Mouse (Mus musculus): ENCODE results near the gene Acin1. TPM values are rescaled to one million over a fixed set of nuclear protein-coding genes. Genes with fewer than 3 reads are reported as not detected.

Acin1 gene
- polyA plus RNA-seq, 1 experiment from 2014 or later, result 119 TPM

DNA sequence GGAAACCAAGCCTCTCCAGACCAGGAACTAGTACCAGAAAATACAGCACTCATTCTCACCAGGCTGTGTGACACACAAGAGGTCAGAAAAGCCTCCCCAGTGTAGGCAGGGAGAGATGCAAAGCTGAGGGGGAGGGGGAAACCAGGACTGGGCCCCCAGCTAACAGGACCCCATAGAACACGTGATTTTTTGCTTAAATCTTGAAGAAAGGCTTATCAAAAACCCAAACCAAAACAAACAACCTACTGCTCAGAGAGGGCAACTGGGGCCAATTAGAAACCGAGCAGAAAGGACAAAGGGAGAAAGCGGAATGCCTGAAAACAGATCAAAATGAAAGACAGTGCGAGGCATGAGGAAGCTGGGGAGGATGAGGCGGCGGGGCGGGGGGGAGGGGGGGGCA is 33.9 kb downstream of the Acin1 start:
- 2% methylated on average over 7 of the region's 7 CpGs for WGBS
- Histone ChIP-seq H3K36me3 (peaks cover 63% of the 10 kb centered on the region), H3K27ac (peak overlapping the region; percentile 69; the same call in 1 of the 2 replicates)

DNA sequence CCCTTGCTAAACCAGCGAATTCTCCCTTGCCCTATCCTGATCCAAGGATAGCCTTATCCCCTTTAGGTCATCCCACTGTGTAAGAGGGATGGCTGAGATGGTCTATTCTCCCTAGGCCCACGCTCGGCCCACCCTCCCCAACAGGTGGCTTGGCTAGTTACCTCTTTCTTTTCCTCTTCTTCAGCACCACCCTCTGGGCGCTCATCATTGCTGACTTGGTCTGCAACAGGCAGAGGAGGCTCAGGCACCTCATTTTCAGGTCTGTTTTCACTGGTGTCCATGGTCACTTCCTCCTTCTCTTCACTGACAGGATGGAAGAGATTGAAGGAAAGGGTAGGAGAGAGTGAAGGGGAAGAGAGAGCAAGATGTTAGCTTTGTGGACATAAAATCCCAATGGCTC is 35.2 kb downstream of the Acin1 start:
- peak overlapping the region; percentile 57; the same call in 1 of the 2 replicates for H3K4me2 ChIP-seq

More for the DNA sequence above, 33.9 kb downstream of the Acin1 start:
- Histone ChIP-seq H3K4me2 (peak overlapping the region; percentile 57), H3K9ac (peak overlapping the region; percentile 76), H3K27me3 (no peaks in the 10 kb centered on the region), H3K9me3 (no peaks in the 10 kb centered on the region), H3K4me3 (peak overlapping the region; percentile 66), H3K4me1 (peaks cover 32% of the 10 kb centered on the region)
- ATAC-seq (ENCODE audit: borderline replicate concordance, extremely low read depth, low FRiP score, low TSS enrichment), result no peak

DNA sequence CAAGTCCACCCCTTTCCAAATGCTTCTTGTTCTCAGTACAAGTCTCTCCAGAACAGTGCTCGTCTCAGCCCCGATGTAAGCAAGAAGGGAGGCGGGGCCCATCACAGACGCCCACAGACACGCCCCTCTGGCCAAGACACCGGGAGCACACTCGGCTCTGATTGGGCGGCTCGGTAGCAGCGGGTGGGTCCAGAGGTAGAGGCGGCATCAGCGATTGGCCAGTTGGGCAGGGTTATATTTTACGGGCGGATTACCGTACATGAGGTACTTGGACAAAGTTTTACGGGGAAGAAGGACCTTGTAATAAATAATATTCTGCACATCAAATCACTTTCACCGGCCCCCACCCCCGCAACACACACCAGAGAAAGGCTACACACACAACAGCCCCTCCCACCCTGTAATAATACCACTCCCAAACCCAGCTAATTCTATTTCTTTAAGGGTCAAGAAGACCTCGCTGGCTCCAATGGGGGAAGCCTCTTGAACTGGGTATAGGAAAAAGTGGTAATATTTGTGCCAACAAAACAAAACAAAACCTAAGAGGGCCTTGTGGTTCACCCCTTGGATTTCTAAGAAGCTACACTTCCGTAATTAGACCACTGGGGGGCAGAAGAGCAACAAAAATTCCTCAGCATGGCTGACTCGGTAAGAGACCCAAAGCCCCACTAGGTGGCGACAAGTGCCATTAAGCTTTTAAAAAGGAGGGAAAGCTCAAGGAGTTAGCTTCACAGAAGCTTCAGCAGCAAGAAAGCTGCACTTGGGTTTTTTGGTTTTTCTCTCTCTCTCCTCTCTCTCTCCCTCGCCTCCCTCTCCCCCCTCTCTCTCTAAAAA is 35.9 kb downstream of the Acin1 start:
- peak overlapping the region; percentile 58; the same call in 1 of the 2 replicates for H3K27ac ChIP-seq
- peaks cover 37% of the 10 kb centered on the region for H3K4me1 ChIP-seq
- H3K27me3 ChIP-seq, result no peaks in the 10 kb centered on the region
- no peak overlapping the region for H3K9ac ChIP-seq
- H3K4me2 ChIP-seq, result no peak overlapping the region
- no peak overlapping the region for H3K4me3 ChIP-seq
- H3K36me3 ChIP-seq, result peaks cover 63% of the 10 kb centered on the region
- 56% methylated on average over 23 of the region's 23 CpGs for whole genome bisulfite sequencing
- ATAC-seq (ENCODE audit: borderline replicate concordance, extremely low read depth, low FRiP score, low TSS enrichment), result peak; percentile 53; the same call in 1 of the 2 replicates
- H3K9me3 ChIP-seq, result no peaks in the 10 kb centered on the region

More for the DNA sequence above, 35.2 kb downstream of the Acin1 start:
- peak overlapping the region; percentile 25; the same call in 1 of the 2 replicates for H3K9ac ChIP-seq
- 77% methylated on average over 4 of the region's 4 CpGs for WGBS
- H3K4me3 ChIP-seq, result no peak overlapping the region
- no peaks in the 10 kb centered on the region for H3K27me3 ChIP-seq
- ATAC-seq (ENCODE audit: borderline replicate concordance, extremely low read depth, low FRiP score, low TSS enrichment), result no peak; the same call in 1 of the 2 replicates
- H3K36me3 ChIP-seq, result peaks cover 63% of the 10 kb centered on the region
- H3K27ac ChIP-seq, result peak overlapping the region; percentile 69; the same call in 1 of the 2 replicates
- H3K9me3 ChIP-seq, result no peaks in the 10 kb centered on the region
- peaks cover 34% of the 10 kb centered on the region for H3K4me1 ChIP-seq

DNA sequence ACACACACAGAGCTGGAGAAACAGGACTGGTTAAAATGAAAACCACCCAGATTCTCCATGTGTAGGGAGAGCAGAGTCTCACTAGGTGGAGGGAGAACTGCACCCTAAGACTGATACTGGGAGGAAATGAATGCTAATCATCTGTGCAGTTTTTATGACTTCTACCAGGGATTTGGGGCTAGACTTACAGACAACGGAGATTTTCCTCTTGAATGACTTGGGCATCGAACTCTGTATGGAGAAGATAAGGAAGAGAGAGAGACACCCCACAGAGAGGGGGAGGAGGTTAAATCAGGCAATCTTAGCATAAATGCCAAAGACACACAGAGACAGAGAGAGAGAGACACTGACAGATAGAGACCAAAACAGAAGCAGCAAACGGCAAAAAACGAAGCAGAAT is 38.8 kb downstream of the Acin1 start:
- Histone ChIP-seq H3K9ac (no peak overlapping the region), H3K36me3 (peaks cover 87% of the 10 kb centered on the region), H3K4me2 (no peak overlapping the region), H3K4me1 (peaks cover 30% of the 10 kb centered on the region), H3K27ac (no peak overlapping the region), H3K27me3 (no peaks in the 10 kb centered on the region), H3K9me3 (no peaks in the 10 kb centered on the region), H3K4me3 (no peak overlapping the region)
- ATAC-seq (ENCODE audit: borderline replicate concordance, extremely low read depth, low FRiP score, low TSS enrichment), result no peak
- 78% methylated on average over 4 of the region's 4 CpGs for WGBS

DNA sequence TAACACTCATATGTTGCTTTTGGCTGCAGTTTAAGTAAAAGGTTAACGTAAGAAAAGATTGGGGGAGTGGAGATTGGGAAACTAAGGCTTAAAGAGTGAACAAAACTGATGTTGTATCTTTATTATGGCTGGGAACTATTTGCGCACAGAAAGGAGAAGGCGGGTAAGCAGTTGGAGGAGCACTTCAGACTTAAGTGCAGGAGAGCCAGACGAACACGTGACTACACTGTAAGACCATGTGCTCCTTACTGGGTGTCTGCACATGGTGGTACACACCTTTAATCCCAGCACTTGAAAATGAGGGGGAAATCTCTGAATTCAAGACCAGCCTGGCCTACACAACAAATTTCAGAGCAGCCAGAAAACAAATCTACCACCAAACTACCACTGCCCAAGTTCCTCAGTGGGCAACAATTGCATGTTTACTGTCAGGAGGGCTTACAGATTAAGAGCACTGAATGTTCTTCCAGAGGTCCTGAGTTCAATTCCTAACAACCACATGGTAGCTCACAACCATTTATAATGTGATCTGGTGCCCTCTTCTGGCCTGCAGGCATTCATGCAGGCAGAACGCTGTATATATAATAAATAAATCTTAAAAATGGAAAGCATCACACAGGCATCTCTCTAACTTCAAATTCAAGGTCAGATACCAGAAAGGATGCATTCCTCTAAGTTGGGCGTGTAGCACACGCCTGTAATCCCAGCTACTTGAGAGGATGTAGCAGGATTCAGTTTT is 39.7 kb downstream of the Acin1 start:
- no peaks in the 10 kb centered on the region for H3K27me3 ChIP-seq
- H3K4me3 ChIP-seq, result no peak overlapping the region
- H3K4me2 ChIP-seq, result no peak overlapping the region
- peaks cover 94% of the 10 kb centered on the region for H3K36me3 ChIP-seq
- no peaks in the 10 kb centered on the region for H3K9me3 ChIP-seq
- H3K27ac ChIP-seq, result no peak overlapping the region
- ATAC-seq (ENCODE audit: borderline replicate concordance, extremely low read depth, low FRiP score, low TSS enrichment), result no peak
- H3K4me1 ChIP-seq, result peaks cover 22% of the 10 kb centered on the region
- H3K9ac ChIP-seq, result no peak overlapping the region
- WGBS, result 72% methylated on average over 8 of the region's 8 CpGs

DNA sequence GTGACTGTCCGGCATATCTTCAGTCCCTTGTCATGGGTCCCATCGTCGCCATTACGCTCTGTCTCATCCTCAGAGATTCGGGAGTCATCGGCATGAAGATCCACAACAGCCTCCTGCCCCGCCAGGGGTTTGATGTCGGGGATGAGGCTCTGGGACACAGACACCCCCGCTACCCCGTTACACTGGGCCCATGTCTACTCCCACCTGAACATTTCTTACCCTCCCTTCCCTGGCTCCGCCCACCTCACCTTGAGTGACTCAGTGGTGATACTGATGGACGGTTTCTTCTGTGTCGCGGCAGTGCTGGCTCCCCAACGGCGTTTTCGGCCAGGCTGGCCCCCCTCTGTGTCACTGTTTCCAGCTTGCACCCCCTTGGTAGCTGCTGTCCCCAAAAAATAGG is 40.3 kb downstream of the Acin1 start:
- Histone ChIP-seq H3K9me3 (no peaks in the 10 kb centered on the region), H3K27ac (no peak overlapping the region), H3K4me2 (no peak overlapping the region), H3K27me3 (no peaks in the 10 kb centered on the region), H3K9ac (no peak overlapping the region), H3K4me1 (peaks cover 17% of the 10 kb centered on the region), H3K36me3 (peaks cover 89% of the 10 kb centered on the region), H3K4me3 (no peak overlapping the region)
- ATAC-seq (ENCODE audit: borderline replicate concordance, extremely low read depth, low FRiP score, low TSS enrichment), result no peak
- 89% methylated on average over 17 of the region's 17 CpGs for WGBS

DNA sequence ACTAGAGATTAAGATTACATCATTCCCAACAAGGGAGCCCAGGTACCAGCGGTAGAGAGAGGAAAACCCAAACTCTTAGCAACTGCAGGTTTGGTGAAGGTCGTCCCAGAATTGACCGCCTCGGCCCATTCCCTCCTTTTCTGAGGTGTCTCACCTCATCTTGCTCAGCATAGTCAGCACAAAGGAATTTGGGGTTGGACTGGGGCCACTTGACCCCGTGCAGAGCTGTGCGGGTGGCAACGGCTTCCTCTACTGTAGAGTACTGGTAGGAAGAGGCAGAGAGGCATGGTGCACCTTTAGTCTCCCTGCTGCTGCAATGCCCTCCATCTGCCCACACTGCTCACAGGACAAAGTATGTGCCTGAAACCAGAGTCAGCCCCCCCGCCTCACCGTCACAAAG is 42.4 kb downstream of the Acin1 start:
- Histone ChIP-seq H3K27ac (no peak overlapping the region), H3K36me3 (peaks cover 69% of the 10 kb centered on the region), H3K27me3 (no peaks in the 10 kb centered on the region)

DNA sequence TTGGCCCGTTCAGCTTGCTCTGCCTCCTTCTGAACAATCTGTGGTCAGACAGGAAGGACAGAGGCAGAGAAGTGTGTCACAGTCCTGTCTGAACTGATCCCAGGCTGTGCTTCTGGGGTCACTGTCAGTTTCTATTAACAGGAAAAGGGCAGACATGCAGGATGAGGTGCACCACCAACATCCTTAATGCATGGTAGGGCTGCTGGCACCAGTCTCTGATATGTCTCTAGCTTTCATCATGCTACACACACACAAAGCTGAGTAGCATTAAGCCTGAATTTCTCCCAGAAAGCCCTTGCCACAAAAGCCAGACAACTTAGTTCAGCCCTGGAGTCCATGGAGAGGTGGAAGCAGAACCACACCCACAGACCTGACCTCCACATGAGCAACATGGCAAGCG is 43.7 kb downstream of the Acin1 start:
- peaks cover 20% of the 10 kb centered on the region for H3K4me1 ChIP-seq
- H3K4me3 ChIP-seq, result no peak overlapping the region
- peaks cover 58% of the 10 kb centered on the region for H3K36me3 ChIP-seq
- no peaks in the 10 kb centered on the region for H3K9me3 ChIP-seq
- ATAC-seq (ENCODE audit: borderline replicate concordance, extremely low read depth, low FRiP score, low TSS enrichment), result no peak
- no peak overlapping the region for H3K9ac ChIP-seq
- WGBS, result 85% methylated on average over 2 of the region's 2 CpGs
- H3K27me3 ChIP-seq, result no peaks in the 10 kb centered on the region
- no peak overlapping the region for H3K4me2 ChIP-seq
- H3K27ac ChIP-seq, result no peak overlapping the region

More for the DNA sequence above, 42.4 kb downstream of the Acin1 start:
- peaks cover 25% of the 10 kb centered on the region for H3K4me1 ChIP-seq
- no peak overlapping the region; the same call in 1 of the 2 replicates for H3K9ac ChIP-seq
- ATAC-seq (ENCODE audit: borderline replicate concordance, extremely low read depth, low FRiP score, low TSS enrichment), result no peak
- H3K9me3 ChIP-seq, result no peaks in the 10 kb centered on the region
- 75% methylated on average over 9 of the region's 9 CpGs for WGBS
- H3K4me3 ChIP-seq, result no peak overlapping the region
- H3K4me2 ChIP-seq, result no peak overlapping the region

DNA sequence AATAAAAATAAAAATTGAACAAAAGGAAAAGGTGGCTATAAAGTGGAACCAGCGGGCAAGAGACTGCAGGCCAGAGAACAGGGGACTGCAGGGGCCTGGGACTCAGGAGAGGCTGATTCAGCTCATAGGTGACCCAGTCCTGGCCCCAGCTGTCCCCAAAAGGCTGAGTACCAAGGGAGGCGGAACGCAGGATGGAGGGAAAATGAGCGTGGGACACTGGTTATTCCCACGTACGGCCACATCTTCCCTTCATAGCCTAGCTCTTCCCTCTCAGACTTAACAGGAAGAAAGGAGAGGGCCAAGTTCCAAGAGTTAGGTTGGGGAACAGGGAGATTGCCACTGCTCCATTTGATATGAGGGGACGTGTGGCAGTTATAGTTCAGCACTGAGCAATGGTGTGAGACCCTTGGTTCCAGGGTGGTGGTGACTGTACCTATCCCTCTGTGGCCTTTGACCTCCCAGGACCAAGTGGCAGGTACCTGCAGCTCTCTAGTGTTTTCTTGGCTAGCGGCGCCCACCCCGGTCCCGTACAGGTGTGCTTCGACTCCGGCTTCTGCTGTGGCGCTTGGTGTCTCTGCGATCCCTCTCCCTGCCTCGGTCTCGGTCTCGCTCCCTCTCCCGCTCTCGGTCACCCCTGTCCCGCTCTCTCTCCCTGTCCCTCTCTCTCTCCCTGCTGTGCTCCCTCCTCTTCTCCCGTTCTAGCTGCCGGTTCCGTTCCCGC is 44.3 kb downstream of the Acin1 start:
- Histone ChIP-seq H3K36me3 (peaks cover 52% of the 10 kb centered on the region), H3K9me3 (no peaks in the 10 kb centered on the region), H3K27me3 (no peaks in the 10 kb centered on the region), H3K9ac (no peak overlapping the region), H3K4me2 (no peak overlapping the region), H3K27ac (no peak overlapping the region), H3K4me3 (no peak overlapping the region), H3K4me1 (peaks cover 20% of the 10 kb centered on the region)
- WGBS, result 79% methylated on average over 25 of the region's 25 CpGs
- ATAC-seq (ENCODE audit: borderline replicate concordance, extremely low read depth, low FRiP score, low TSS enrichment), result no peak

DNA sequence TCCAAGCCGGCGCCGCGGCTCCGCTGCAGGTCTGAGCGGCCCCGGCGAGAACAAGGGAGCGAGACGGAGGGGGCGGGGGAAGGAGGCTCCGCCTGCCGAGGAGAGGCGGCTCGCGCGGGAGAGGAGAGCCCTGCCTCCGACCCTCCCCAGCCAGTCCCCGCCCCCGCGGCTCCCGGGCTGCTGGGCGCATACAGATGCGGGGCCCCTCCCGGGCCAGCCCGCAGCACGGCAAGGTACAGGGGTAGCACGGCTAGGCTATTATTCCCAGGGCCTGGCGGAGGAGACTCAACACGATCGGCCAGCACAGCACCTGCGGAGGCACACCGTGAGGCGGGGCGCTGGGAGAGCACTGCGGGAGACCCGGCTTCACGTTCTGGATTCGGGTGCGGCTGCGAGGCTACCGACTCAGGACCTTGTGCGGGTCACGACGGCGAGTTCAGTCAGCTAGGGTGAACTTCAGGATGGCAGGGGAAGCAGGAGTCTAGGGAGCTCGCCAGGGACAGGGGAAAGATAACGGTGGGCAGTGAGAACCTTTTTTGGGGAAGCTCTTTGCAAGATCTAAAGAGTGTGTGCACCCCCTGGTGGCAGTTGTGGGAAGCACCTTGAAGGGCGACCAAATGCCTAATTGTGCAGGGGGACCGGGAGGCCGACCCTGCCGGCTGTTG is 45.3 kb downstream of the Acin1 start, which contains the start of gene Cdh24:
Gene Cdh24, minus strand, starts transcription at position 60 of the 665 bp plus-strand sequence.
- peaks cover 16% of the 10 kb centered on the region for H3K4me1 ChIP-seq
- peak within 1 kb of the TSS; percentile 65 for H3K27ac ChIP-seq
- no peaks in the 10 kb centered on the region for H3K9me3 ChIP-seq
- H3K4me2 ChIP-seq, result peak within 1 kb of the TSS; percentile 84
- no peaks in the 10 kb centered on the region for H3K27me3 ChIP-seq
- H3K36me3 ChIP-seq, result peaks cover 50% of the 10 kb centered on the region
- ATAC-seq (ENCODE audit: borderline replicate concordance, extremely low read depth, low FRiP score, low TSS enrichment), result peak; percentile 94
- peak within 1 kb of the TSS; percentile 69 for H3K4me3 ChIP-seq
- WGBS, result 1% methylated on average over 52 of the region's 52 CpGs
- H3K9ac ChIP-seq, result peak within 1 kb of the TSS; percentile 79

DNA sequence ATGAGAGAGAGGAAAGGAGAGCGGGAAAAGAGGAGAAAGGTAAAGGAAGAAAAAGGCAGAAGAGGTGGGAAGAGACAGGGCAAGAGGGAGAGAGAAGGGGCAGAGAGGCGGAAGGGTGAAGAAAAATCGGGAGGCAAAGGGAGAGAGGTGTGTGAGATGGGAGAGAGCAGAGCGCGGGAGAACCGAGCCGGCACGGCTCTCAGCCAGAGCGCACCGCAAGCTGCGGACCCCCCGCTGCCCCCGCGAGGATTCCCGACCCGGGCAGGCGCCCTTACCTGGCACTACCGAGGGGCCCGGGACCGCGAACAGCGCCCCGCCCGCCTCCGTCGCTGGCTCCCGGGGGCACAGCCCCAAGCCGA is 45.8 kb downstream of the Acin1 start, which contains the start of gene Gm17606:
Gene Gm17606, plus strand, starts transcription at position 7 of the 359 bp plus-strand sequence.
- Histone ChIP-seq H3K4me3 (peak within 1 kb of the TSS; percentile 69), H3K9me3 (no peaks in the 10 kb centered on the region), H3K27me3 (no peaks in the 10 kb centered on the region), H3K9ac (peak within 1 kb of the TSS; percentile 79), H3K4me2 (peak within 1 kb of the TSS; percentile 84), H3K36me3 (peaks cover 47% of the 10 kb centered on the region), H3K4me1 (peaks cover 15% of the 10 kb centered on the region), H3K27ac (peak within 1 kb of the TSS; percentile 65)
- WGBS, result 2% methylated on average over 28 of the region's 28 CpGs
- ATAC-seq (ENCODE audit: borderline replicate concordance, extremely low read depth, low FRiP score, low TSS enrichment), result no peak; the same call in 1 of the 2 replicates
